Mouse (Mus musculus): ENCODE results near the gene Ube2e2.

DNA sequence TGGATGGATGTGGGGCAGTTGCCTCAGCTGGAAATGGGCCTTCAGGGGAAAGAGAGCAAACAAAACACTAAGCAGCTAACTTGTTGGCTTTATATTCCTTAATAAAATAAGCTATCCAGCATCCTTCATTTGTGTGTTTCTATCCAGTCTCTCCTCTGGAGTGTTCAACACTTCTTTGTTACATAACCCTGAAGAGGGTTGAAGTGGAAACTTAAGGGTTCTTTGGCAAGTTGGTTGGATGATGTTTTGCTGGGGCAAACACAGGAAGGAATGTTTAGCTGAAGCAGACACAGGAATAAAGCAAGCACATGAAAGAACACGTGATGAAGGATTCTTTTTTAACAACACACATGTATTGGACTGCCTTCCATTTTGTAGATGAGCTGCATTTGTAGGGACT is 256.3 kb downstream of the Ube2e2 start:
- TF ChIP-seq POLR2A (IDR thresholded peaks at IDR 0.05; ENCODE audit: borderline replicate concordance, control insufficient read depth, low read depth, low read length), result no peak
- TF ChIP-seq CTCF (IDR thresholded peaks at IDR 0.05; ENCODE audit: control insufficient read depth, insufficient read depth, low read length), result no peak

All from bone marrow, adult 2 months (tissue).